Comparison of ENCODE assay signal across 9 mouse cellular contexts in the genomic region with DNA sequence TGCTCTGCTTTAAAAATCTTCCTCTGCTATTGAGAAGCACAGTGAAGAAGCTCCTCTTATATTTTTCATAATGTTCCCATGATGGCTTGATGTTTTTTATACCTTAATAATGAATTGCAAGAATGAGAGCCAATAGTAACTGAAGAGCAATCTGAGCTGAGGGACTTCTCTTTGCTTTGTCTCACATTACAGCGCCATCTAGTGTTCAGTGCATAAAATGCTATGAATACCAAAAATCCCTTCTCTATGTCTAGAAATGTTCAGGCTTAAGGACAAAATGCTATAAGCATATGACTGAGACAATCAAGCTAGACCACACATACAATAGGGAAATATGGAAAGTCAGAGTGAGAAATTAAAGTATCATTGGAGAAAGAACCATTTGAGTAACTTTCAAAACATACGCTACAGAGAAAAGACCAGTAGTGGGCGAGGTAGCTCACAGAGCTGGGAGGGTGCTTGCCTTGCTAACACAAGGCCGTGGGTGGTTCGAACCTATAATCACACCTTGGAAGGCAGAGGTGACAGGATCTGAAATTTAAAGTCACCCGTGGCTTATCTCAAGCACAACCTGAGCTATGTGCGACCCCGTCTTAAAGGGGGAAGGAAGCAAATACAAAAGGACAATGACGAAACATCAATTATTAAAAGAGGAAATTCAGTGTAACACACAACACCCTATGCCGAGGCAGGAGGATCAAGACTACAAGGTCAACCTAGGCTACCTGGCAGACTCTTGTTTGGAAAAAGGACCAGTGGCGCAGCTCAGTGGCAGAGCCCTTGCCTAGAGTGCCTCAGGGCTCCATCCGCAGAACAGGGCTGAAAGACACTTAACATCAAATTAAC. TPM values are rescaled to one million over a fixed set of nuclear protein-coding genes. Genes with fewer than 3 reads are reported as not detected.
DNase-seq lines count a peak whose midpoint lies in the region; ATAC-seq and TF ChIP-seq lines count a peak whose summit lies in the region.
"Had no signal": no experiment of that assay in that cellular context is flagged by ENCODE, and none has a peak within 500 bp of the region (broad histone marks: within the 10 kb centered on the region; RNA-seq: fewer than 3 reads in every experiment).

No protein-coding gene starts in this region.

- H3K36me3 ChIP-seq in lung, postnatal 0 days (ENCODE audit: insufficient read depth, low read length): no peaks in the 10 kb centered on the region
- H3K36me3 ChIP-seq in stomach, postnatal 0 days (ENCODE audit: control insufficient read depth, insufficient read depth, low read length): peaks cover 2% of the 10 kb centered on the region; the same call in 1 of the 2 replicates

- WGBS in lung, postnatal 0 days: 65% methylated on average over 12 of the region's 12 CpGs
- 65% methylated on average over 12 of the region's 12 CpGs for WGBS in stomach, postnatal 0 days

- no peaks in the 10 kb centered on the region for H3K4me1 ChIP-seq in lung, postnatal 0 days (ENCODE audit: insufficient read depth, low read depth, low read length)
- H3K4me1 ChIP-seq in stomach, postnatal 0 days (replicated peaks; ENCODE audit: control insufficient read depth, insufficient read depth): no peaks in the 10 kb centered on the region

- H3K9me3 ChIP-seq in lung, postnatal 0 days (ENCODE audit: low read length): no peaks in the 10 kb centered on the region
- no peaks in the 10 kb centered on the region for H3K9me3 ChIP-seq in stomach, postnatal 0 days (ENCODE audit: control insufficient read depth, low read length)

- no peak for TF ChIP-seq EP300 in lung, postnatal 0 days (IDR thresholded peaks at IDR 0.05)
- no peak for TF ChIP-seq EP300 in stomach, postnatal 0 days (optimal IDR thresholded peaks at IDR 0.05)

- no peaks in the 10 kb centered on the region for H3K27me3 ChIP-seq in lung, postnatal 0 days (replicated peaks; ENCODE audit: insufficient read depth, low read length)
- no peaks in the 10 kb centered on the region for H3K27me3 ChIP-seq in stomach, postnatal 0 days (ENCODE audit: control insufficient read depth, insufficient read depth, low read length)

- H3K27ac ChIP-seq in lung, postnatal 0 days (ENCODE audit: low read length): no peak overlapping the region
- H3K27ac ChIP-seq in stomach, postnatal 0 days (replicated peaks): no peak overlapping the region

- no peak for ATAC-seq in lung, postnatal 0 days
- ATAC-seq in stomach, postnatal 0 days (ENCODE audit: low FRiP score, low TSS enrichment): no peak

- no peak overlapping the region for H3K9ac ChIP-seq in lung, postnatal 0 days (replicated peaks; ENCODE audit: low read depth)
- no peak overlapping the region for H3K9ac ChIP-seq in stomach, postnatal 0 days (ENCODE audit: low read length)

- TF ChIP-seq CTCF in lung, postnatal 0 days (IDR thresholded peaks at IDR 0.05): peak; percentile 85
- TF ChIP-seq CTCF in stomach, postnatal 0 days (IDR thresholded peaks at IDR 0.05; ENCODE audit: low read depth): peak; percentile 90

- DNase-seq in cerebellum, postnatal 14 days: peak; percentile 35 to 44
- DNase-seq in cerebellum, postnatal 25 days: no peak
- peak; percentile 81 for DNase-seq in lung, postnatal 0 days (ENCODE audit: low spot score)
- no peak for DNase-seq in lung, adult 18-20 months
- peak; percentile 27 for DNase-seq in c-Kit-negative CD71-positive TER-119-positive erythroid progenitor cells, embryonic 14.5 days (ENCODE audit: low read depth, low spot score)
- DNase-seq in kidney, postnatal 36 days: peak; percentile 18 to 22
- no peak for DNase-seq in stomach, postnatal 0 days (ENCODE audit: low spot score)
- DNase-seq in gastrocnemius, postnatal 10 days: no peak

- H3K4me3 ChIP-seq in lung, postnatal 0 days (ENCODE audit: low read depth, low read length): no peak overlapping the region
- H3K4me3 ChIP-seq in stomach, postnatal 0 days (ENCODE audit: low read depth, low read length): no peak overlapping the region

- no peak overlapping the region for H3K4me2 ChIP-seq in lung, postnatal 0 days (replicated peaks; ENCODE audit: low read depth, low read length)
- H3K4me2 ChIP-seq in stomach, postnatal 0 days (replicated peaks; ENCODE audit: low read depth): no peak overlapping the region

RNA-seq across cellular contexts. Expression of gene Stx19, which starts 11.9 kb away (rescaled TPM):
- polyA plus RNA-seq in lung, postnatal 0 days (2015; fragmentation: Nextera tagmentation; extraction: Ambion mirVana): 9.8 and 10.3 TPM in 2 replicates
- polyA plus RNA-seq in stomach, postnatal 0 days (2015; fragmentation: Nextera tagmentation; extraction: Ambion mirVana): 12.9 and 14.1 TPM in 2 replicates
- not detected for total RNA-seq in gastrocnemius, postnatal 10 days (2021)
- total RNA-seq: layer of hippocampus, adult 18-20 months had no signal

RNA-seq across cellular contexts. Expression of gene Arl13b, which starts 20.5 kb away (rescaled TPM):
- polyA plus RNA-seq in lung, postnatal 0 days (2015; fragmentation: Nextera tagmentation; extraction: Ambion mirVana): 22.8 and 23.9 TPM in 2 replicates
- polyA plus RNA-seq in stomach, postnatal 0 days (2015; fragmentation: Nextera tagmentation; extraction: Ambion mirVana): 10.1 and 12.1 TPM in 2 replicates
- total RNA-seq in gastrocnemius, postnatal 10 days (2021): 1 to 10 TPM; 7.1 to 7.5 TPM

RNA-seq across cellular contexts. Expression of gene Pros1, which starts 27.7 kb away (rescaled TPM):
- polyA plus RNA-seq in lung, postnatal 0 days (2015; fragmentation: Nextera tagmentation; extraction: Ambion mirVana): 74.3 and 74.4 TPM in 2 replicates
- polyA plus RNA-seq in stomach, postnatal 0 days (2015; fragmentation: Nextera tagmentation; extraction: Ambion mirVana): 24.9 and 26.6 TPM in 2 replicates
- 10 to 100 TPM; 18.2 to 22.7 TPM for total RNA-seq in gastrocnemius, postnatal 10 days (2021)

RNA-seq across cellular contexts. Expression of gene Nsun3, which starts 39.8 kb away (rescaled TPM):
- 5.6 and 6.2 TPM in 2 replicates for polyA plus RNA-seq in lung, postnatal 0 days (2015; fragmentation: Nextera tagmentation; extraction: Ambion mirVana)
- 4.8 and 5.7 TPM in 2 replicates for polyA plus RNA-seq in stomach, postnatal 0 days (2015; fragmentation: Nextera tagmentation; extraction: Ambion mirVana)
- 10 to 100 TPM in 1 of 2 experiments, 1 to 10 TPM in 1; 7.2 to 10.2 TPM for total RNA-seq in gastrocnemius, postnatal 10 days (2021)

Comparison
In these comparisons a context has a peak if more than half of its experiments do, and no peak if none do; other contexts are left out.
1. DNase-seq: peak in cerebellum, postnatal 14 days (2 of 2), lung, postnatal 0 days (single experiment), c-Kit-negative CD71-positive TER-119-positive erythroid progenitor cells, embryonic 14.5 days (single experiment) and kidney, postnatal 36 days (2 of 2); none in cerebellum, postnatal 25 days (0 of 2), lung, adult 18-20 months (0 of 2), stomach, postnatal 0 days (single experiment) and gastrocnemius, postnatal 10 days (single experiment).